Mouse (Mus musculus) common myeloid progenitor, adult 5-6 weeks (primary cell): ENCODE data around the gene Faf1. TPM values are rescaled to one million over a fixed set of nuclear protein-coding genes. Genes with fewer than 3 reads are reported as not detected.

Experiments used
- ATAC-seq: replicated peaks from 2 replicates; pipeline ENCODE4 v1.8.0; 2016; ENCODE audit warnings: low read depth, mild to moderate bottlenecking, moderate TSS enrichment, inconsistent platforms; ENCODE audit not compliant: poor library complexity, severe bottlenecking
- total RNA-seq: library from RNA; stranded (forward); fragments of 200-1000, 187-1606 nt; gene quantifications from 2 replicates; pipeline ENCODE4 v1.2.3, GENCODE M21; 2017

The Faf1 gene
- total RNA-seq, 1 experiment from 2014 or later = 59.8 TPM

DNA sequence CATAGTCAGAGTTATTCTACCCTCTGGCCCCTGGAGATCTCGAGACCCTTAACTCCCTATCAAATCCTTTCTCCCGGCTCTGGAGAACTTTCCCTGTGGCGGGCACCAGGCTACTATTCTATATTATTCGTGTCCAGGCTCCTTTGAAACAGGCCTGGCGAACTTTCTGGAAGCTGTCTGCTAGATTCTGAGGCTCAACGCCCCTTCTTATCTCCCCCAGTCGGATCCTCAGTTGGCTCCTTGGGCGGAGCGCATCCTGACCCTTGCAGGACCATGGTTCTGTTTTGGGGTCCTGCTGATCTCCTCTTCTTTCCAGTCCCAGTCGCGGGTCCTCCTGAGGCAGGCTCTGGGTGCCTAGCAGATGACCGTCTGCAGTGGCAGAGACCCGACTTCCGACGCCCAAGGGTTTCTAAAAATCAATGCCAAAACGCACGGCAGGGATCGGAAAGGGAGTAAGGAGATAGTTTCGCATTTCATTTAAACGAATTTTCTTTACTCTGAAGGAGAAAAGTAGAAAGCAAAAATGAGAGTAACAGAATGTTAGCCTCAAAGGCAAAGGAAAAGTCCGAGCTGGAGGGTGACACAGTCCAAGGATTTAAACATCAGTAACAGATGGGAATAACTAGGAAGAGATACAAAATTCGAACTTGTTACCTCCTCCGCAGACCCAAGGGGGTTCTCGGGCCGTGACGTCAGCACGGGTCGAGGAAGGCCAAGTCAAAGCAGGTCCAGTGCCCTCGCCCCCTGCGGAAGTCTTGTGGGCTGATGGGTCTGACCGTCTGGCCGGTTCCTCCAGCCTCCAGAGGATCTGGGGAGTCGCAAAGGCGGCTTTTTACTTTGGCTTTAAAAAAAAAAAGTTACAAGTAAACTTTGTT is 300.1 kb downstream of the Faf1 start:
- ATAC-seq = no peak

DNA sequence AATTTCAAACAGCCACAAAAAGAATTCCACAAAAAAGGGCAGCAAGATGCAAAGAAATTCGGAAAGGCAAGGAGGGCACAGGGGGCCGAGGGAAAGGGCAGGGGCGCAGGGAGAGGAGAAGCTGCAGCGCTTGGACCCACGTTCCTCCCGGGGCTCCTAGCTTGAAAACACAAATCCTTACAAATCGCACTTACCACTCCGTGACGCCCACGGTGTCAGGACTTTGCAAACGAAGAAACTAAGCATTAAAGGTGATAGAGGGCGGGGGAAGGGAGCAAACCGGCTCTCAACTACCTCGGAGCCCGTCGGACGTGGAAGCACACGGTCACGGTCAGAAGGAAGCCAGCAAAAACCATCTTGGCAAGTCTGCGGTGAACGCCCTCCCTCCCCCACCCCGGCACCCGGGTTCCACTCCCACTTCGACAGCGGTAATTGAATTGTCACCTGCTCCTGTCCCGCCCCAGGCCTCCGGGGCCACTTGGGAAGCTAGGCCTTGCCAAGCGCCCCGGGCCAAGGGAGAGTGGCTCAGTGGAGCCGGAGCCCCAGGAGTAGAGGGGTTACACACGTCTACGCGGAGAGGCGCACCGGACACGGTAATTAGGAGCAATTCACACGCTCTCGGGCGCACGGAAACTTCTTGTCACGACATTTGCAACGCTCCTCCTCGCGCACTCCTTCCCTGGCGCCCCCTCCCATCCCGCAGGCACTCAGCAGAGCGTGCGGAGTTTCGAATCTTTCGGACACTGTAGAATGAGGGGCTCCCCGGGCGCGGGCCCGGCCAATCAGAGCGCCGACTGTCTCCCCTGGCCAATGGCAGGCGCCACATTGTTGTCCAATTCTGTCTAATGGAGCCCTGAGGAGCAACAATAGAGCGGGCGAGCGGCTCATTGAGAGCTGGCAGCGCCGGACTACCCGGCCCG is 301.0 kb downstream of the Faf1 start, which contains the start of gene Dmrta2:
Dmrta2 (plus strand) TSS at position 906 of the 920 bp plus-strand sequence.
- ATAC-seq = no peak

- no peak for ATAC-seq
Observed at GRCm38 (mm10) chr4:109978068-109978857, 301.9 kb downstream of the Faf1 start.

- ATAC-seq = no peak
Observed at GRCm38 (mm10) chr4:109978858-109979340, 302.5 kb downstream of the Faf1 start.

DNA sequence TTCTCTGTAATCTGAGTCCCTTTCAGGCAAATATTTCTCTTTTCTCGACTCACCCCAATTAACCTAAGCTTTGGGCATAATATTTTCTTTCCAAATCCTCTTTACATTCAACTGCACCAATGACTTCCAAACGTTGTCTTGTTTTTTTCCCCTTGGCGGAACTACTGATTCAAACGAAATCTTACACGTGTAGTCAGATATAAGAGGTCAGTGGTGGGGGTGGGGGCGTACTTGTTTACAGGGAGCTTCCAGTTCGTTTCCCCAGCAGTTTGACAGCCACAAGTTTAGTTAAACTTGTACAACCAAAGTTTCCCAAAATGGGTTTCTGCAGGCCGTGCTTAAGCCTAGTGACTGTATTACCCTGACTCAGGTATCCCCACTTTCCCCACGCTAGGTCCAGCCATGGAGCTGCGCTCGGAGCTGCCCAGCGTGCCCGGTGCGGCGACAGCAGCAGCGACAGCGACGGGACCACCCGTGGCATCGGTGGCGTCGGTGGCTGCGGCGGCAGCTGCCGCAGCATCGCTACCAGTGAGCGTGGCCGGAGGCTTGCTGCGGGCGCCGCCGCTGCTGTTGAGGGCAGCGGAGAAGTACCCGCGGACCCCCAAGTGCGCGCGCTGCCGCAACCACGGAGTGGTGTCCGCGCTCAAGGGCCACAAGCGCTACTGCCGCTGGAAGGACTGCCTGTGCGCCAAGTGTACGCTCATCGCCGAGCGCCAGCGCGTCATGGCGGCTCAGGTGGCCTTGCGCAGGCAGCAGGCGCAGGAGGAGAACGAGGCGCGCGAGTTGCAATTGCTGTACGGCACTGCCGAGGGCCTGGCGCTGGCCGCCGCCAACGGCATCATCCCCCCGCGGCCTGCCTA is 303.3 kb downstream of the Faf1 start:
- ATAC-seq = no peak

- ATAC-seq = no peak
Observed at GRCm38 (mm10) chr4:109980321-109981082, 304.1 kb downstream of the Faf1 start.

DNA sequence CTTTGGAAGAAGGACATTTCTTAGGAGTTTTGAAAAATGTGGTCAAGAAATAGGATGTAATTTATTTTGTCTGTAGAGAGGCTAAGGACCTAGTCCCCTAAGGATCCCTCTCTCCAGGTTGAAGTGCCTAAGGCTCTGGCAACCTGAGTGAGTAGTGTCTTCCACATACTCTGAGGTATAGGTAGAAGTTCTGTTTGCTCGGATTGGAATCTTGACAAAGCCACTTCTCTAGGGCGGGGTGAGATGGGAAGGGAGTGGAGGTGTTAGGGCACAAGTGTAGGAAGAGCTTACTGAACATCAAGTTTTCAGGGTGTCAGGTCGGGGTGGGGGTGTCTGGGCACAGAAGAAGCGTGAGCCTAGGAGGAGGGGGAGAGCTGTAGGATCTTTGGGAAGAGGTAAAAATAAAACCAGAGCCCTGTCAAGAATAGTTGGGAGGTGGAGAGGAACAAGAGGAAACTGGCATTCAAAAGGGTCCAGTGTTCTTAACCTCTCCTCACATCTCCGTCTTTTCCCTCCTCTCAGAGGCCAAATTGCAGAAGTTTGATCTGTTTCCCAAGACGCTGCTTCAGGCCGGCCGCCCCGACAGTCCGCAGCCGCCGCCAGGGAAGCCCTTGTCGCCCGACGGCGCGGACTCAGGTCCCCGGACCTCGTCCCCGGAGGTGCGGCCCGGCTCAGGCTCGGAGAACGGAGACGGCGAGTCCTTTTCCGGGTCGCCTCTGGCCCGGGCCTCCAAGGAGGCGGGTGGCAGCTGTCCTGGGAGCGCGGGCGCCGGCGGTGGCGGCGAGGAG is 304.9 kb downstream of the Faf1 start:
- ATAC-seq = no peak

- ATAC-seq = no peak
Observed at GRCm38 (mm10) chr4:109981871-109982680, 305.7 kb downstream of the Faf1 start.

- no peak for ATAC-seq
Observed at GRCm38 (mm10) chr4:109982681-109983265, 306.4 kb downstream of the Faf1 start.

GRCm38 (mm10) chr4:109983281-109984001 is 307.1 kb downstream of the Faf1 start:
- peak; percentile 34; the same call in 1 of the 2 replicates for ATAC-seq

DNA sequence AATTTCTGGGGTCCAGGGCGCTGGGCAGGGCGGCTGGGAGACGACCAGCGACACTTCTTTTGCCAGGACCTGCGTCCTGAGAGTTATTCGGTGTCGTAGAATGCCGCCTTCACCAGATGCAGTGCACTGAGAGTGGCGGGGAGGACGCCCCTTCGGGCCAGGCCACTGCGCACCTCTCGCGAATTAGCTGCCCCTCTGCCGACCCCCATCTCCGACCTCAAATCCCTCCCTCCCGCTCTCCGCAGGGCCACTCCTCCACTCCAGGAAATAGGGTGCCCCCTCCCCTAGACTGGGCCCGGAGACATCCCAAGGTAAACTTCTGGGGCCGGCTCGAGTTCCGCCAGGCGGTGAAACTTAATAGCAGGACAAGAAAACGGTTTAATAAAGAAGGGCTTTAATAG is 307.6 kb downstream of the Faf1 start:
- ATAC-seq = no peak

GRCm38 (mm10) chr4:109984496-109985423 is 308.4 kb downstream of the Faf1 start:
- ATAC-seq = no peak

DNA sequence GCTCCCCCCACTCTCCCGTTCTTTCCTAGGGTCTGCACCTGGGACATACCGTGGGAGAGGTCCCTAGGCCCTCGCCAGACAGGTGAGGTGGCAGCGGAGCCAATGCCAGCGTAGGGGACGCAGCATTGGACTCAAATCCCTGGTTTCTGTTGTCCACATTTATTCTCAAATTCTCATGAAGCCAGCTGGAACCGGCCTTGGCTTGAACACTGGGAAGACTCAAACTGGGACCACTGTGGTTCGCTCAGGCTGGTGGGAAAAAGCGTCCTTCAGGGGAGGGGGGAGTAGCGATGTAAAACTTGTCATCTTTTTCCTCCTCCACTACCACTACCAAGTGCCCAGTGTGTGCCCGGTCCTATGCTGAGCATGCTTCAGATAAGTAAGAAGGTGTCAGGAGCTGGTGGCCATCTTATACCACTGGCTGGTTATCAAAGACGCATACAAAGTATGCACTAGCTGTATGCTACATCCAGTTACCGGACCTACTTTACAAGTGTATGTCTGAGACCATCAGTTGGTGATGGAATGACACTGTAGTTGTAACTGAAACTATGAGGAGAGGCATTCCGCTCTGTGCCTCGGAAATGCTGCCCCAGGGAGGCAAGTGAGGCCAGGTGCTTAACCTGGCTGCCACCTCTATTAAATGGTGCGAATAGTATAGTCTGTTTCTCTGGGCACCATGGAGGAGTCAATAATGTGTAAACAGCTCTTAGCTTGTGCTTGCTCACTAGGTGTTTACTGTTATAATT is 309.2 kb downstream of the Faf1 start:
- ATAC-seq = no peak

DNA sequence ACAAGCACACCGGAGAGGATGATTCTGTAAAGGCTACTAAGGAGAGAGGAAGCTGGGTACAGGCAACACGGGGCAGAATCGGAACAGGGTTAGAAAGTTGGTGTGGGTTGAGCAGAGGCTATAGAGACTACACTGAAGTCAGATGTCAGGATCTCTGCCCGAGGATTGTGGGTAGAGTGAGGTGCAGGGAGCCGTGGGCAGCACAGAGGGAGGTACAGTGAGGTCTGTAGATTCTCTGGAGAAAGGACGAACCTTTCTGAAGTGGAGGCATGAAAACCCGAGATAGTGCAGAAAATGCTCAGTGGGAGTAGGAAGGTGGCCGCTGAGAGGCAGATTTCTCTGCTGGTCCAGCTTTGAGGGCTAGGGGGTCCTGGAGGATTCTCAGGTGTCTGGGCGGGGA is 309.9 kb downstream of the Faf1 start:
- no peak for ATAC-seq
